Mouse (Mus musculus): ENCODE data around the gene Gse1.

DNA sequence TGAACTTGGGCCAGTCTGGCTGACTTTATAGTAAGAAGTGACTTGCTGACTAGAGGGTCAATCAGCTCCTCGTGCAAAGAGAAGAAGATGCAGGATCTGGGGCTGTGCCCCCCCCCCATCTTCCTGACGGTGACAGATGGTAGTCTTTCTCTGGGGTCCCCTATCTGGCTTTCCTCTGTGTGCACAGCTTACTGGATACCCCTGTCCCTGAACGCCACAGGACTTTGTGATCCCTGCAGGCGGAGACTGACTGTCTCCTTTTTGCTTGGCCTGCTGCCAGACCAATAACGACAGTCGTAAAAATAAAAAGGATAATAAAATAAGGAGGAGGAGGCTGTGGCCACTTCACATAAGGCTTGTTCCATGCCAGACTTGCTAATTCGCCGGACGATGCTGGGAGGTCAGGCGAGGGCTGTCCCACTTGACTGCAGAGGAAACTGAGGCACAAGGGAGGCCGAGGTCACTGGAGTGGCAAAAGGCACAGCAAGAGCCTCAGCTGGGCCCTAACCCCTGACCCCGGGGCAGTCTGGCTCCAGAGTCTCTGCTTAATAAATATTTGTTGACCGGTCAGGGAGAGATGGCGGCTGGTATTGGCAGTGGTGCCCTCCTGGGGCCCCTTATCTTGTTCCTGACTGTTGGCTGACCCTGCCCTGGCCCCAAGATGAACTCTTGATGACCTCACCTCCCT lies 264.1 kb downstream of the Gse1 start:
- TF ChIP-seq CHD2 (IDR thresholded peaks at IDR 0.05; ENCODE audit: low read depth, low read length) (no peak), MAFK (IDR thresholded peaks at IDR 0.05; ENCODE audit: insufficient read depth, low read depth, low read length) (no peak), HCFC1 (IDR thresholded peaks at IDR 0.05; ENCODE audit: borderline replicate concordance, insufficient read depth, low read length) (no peak), ZNF384 (IDR thresholded peaks at IDR 0.05; ENCODE audit: low read depth, low read length) (no peak)
